Mouse (Mus musculus) ES-E14 (cell line): ENCODE data around the gene Serinc5. TPM values are rescaled to one million over a fixed set of nuclear protein-coding genes. Genes with fewer than 3 reads are reported as not detected.
A peak's percentile ranks its signal among the peaks of the same experiment; 100 is the strongest.

ENCODE experiments used
- DNase-seq: peaks from one replicate; pipeline ENCODE4 v3.0.0-alpha.2; 2013; ENCODE audit warnings: low read depth, low spot score
- H3K27ac ChIP-seq: 2 replicates; pipeline ENCODE4 v1.5.1; 2012; ENCODE audit warnings: low read depth, mild to moderate bottlenecking, low read length, moderate library complexity, mixed read lengths; ENCODE audit not compliant: poor library complexity, insufficient read depth, severe bottlenecking
- H3K36me3 ChIP-seq: 2 replicates; pipeline ENCODE4 v1.6.1; 2012; ENCODE audit warnings: mild to moderate bottlenecking, low read length, moderate library complexity, mixed read lengths; ENCODE audit not compliant: control insufficient read depth, poor library complexity, insufficient read depth, severe bottlenecking
- H3K4me1 ChIP-seq, 2 experiments: fragments of 150-350 bp in 1 of 2; sonication (generic) in 1 of 2; 2 replicates each; pipeline ENCODE4 v1.6.1; 2012; ENCODE audit warnings: low read length in 2 of 2, mild to moderate bottlenecking in 1 of 2, mixed read lengths in 1 of 2; ENCODE audit not compliant: control insufficient read depth in 2 of 2, insufficient read depth in 2 of 2, poor library complexity in 1 of 2
- H3K4me3 ChIP-seq, 2 experiments: fragments of 150-350 bp in 1 of 2; sonication (generic) in 1 of 2; 2 replicates each; pipeline ENCODE4 v1.5.1; 2012; ENCODE audit warnings: low read length in 2 of 2, low read depth in 1 of 2, mild to moderate bottlenecking in 1 of 2, mixed read lengths in 1 of 2; ENCODE audit not compliant: insufficient read depth in 1 of 2, poor library complexity in 1 of 2, severe bottlenecking in 1 of 2
- H3K9ac ChIP-seq: 2 replicates; pipeline ENCODE4 v1.6.1; 2012; ENCODE audit warnings: low read depth, mild to moderate bottlenecking, low read length, mixed read lengths; ENCODE audit not compliant: poor library complexity, insufficient read depth, severe bottlenecking
- H3K9me3 ChIP-seq: fragments of 150-350 bp; sonication (generic); 2 replicates; pipeline ENCODE4 v1.6.1; 2012; ENCODE audit warnings: low read depth, mild to moderate bottlenecking, low read length; ENCODE audit not compliant: control insufficient read depth, insufficient read depth
- CHD2 ChIP-seq: IDR thresholded peaks from 2 replicates; pipeline ENCODE4 v1.6.1; 2014; ENCODE audit warnings: mild to moderate bottlenecking, low read depth, low read length, inconsistent platforms
- HCFC1 ChIP-seq: IDR thresholded peaks from 2 replicates; pipeline ENCODE4 v1.6.1; 2012; ENCODE audit warnings: low read length, inconsistent platforms, borderline replicate concordance; ENCODE audit not compliant: insufficient read depth
- MAFK ChIP-seq: IDR thresholded peaks from 2 replicates; pipeline ENCODE4 v1.6.1; 2014; ENCODE audit warnings: mild to moderate bottlenecking, low read depth, low read length, inconsistent platforms; ENCODE audit not compliant: insufficient read depth
- ZC3H11A ChIP-seq: IDR thresholded peaks from 2 replicates; pipeline ENCODE4 v1.6.1; 2012; ENCODE audit warnings: low read depth, mild to moderate bottlenecking, inconsistent platforms, low read length, borderline replicate concordance
- ZNF384 ChIP-seq: IDR thresholded peaks from 2 replicates; pipeline ENCODE4 v1.6.1; 2012; ENCODE audit warnings: low read depth, low read length, inconsistent platforms
- in situ Hi-C, 2 experiments: fragments of 600-800 bp; cut with MboI; formaldehyde crosslinking; loops; one replicate each; pipeline ENCODE4 v1.15.1; 2025; ENCODE audit warnings: low sequenced_read_pairs in 2 of 2, inconsistent platforms in 1 of 2; ENCODE audit not compliant: unreplicated experiment in 2 of 2
- total RNA-seq: library from RNA; depleted of rRNA; stranded (reverse); fragments of 300-350 nt; gene quantifications from 2 replicates; pipeline ENCODE4 v1.2.3, GENCODE M21; 2012

Gene Serinc5
- total RNA-seq, 1 experiment, result 14.9 TPM

- DNase-seq, result no peak
- Histone ChIP-seq H3K4me1 (peaks cover 0 to 4% of the 10 kb centered on the region in 2 experiments; a peak in 1 of 4 replicates), H3K36me3 (no peaks in the 10 kb centered on the region; the same call in 1 of the 2 replicates), H3K4me3 (peak overlapping the region; percentile 90 to 94), H3K9me3 (no peaks in the 10 kb centered on the region), H3K9ac (peak overlapping the region; percentile 84), H3K27ac (no peak overlapping the region; the same call in 1 of the 2 replicates)
- in situ Hi-C loops, result no loop called here
- TF ChIP-seq CHD2, result no peak
- no peak for TF ChIP-seq HCFC1
- no peak for TF ChIP-seq ZC3H11A
- no peak for TF ChIP-seq MAFK
- no peak for TF ChIP-seq ZNF384
Measured at GRCm38 (mm10) chr13:92611254-92611784, 428 bp downstream of the Serinc5 start.

GRCm38 (mm10) chr13:92611917-92612316 is 1.0 kb downstream of the Serinc5 start:
- Histone ChIP-seq H3K27ac (no peak overlapping the region), H3K9ac (no peak overlapping the region), H3K9me3 (no peaks in the 10 kb centered on the region), H3K36me3 (no peaks in the 10 kb centered on the region; the same call in 1 of the 2 replicates), H3K4me3 (peak overlapping the region; percentile 90 to 94; a peak in 3 of 4 replicates), H3K4me1 (peaks cover 0 to 4% of the 10 kb centered on the region in 2 experiments; a peak in 1 of 4 replicates)
- TF ChIP-seq ZNF384 (peak; percentile 19; the same call in 1 of the 2 replicates), HCFC1 (no peak)
- DNase-seq, result no peak
- in situ Hi-C loops, result no loop called here

GRCm38 (mm10) chr13:92613094-92613493 is 2.2 kb downstream of the Serinc5 start:
- in situ Hi-C loops, result no loop called here
- Histone ChIP-seq H3K4me3 (no peak overlapping the region), H3K27ac (no peak overlapping the region), H3K9me3 (no peaks in the 10 kb centered on the region), H3K36me3 (no peaks in the 10 kb centered on the region), H3K4me1 (peaks cover 0 to 4% of the 10 kb centered on the region in 2 experiments; a peak in 1 of 4 replicates), H3K9ac (no peak overlapping the region)
- DNase-seq, result no peak
- TF ChIP-seq CHD2, result no peak
- TF ChIP-seq ZNF384, result no peak
- no peak for TF ChIP-seq HCFC1
- no peak for TF ChIP-seq ZC3H11A
- TF ChIP-seq MAFK, result no peak

- Histone ChIP-seq H3K4me1 (no peaks in the 10 kb centered on the region), H3K9me3 (no peaks in the 10 kb centered on the region), H3K4me3 (no peak overlapping the region), H3K27ac (no peak overlapping the region), H3K9ac (no peak overlapping the region), H3K36me3 (no peaks in the 10 kb centered on the region)
- TF ChIP-seq CHD2 (no peak), ZNF384 (no peak), HCFC1 (no peak), MAFK (no peak)
- no peak for DNase-seq
- in situ Hi-C loops, result no loop called here
Measured at GRCm38 (mm10) chr13:92615201-92615600, 4.3 kb downstream of the Serinc5 start.

- Histone ChIP-seq H3K9ac (no peak overlapping the region), H3K4me1 (no peaks in the 10 kb centered on the region), H3K36me3 (no peaks in the 10 kb centered on the region), H3K4me3 (no peak overlapping the region), H3K27ac (no peak overlapping the region), H3K9me3 (no peaks in the 10 kb centered on the region)
- no peak for DNase-seq
- TF ChIP-seq ZNF384 (no peak), CHD2 (no peak), MAFK (no peak), ZC3H11A (no peak), HCFC1 (no peak)
- in situ Hi-C loops, result no loop called here
Measured at GRCm38 (mm10) chr13:92616459-92616858, 5.6 kb downstream of the Serinc5 start.
